Mouse (Mus musculus): ENCODE results near the gene Mcm5. TPM values are rescaled to one million over a fixed set of nuclear protein-coding genes. Genes with fewer than 3 reads are reported as not detected.

The Mcm5 gene
- polyA plus RNA-seq, 1 experiment from 2014 or later, result 188 TPM

GRCm38 (mm10) chr8:75119287-75119686, 9.9 kb downstream of the Mcm5 start:
- H3K9me3 ChIP-seq (ENCODE audit: control insufficient read depth, low read length), result no peaks in the 10 kb centered on the region
- 93% methylated on average over 2 of the region's 2 CpGs for WGBS
- peaks cover 96% of the 10 kb centered on the region for H3K36me3 ChIP-seq (ENCODE audit: control insufficient read depth, insufficient read depth, low read length)
- no peak overlapping the region for H3K27ac ChIP-seq (ENCODE audit: low read depth, low read length)
- ATAC-seq (ENCODE audit: low FRiP score, low TSS enrichment), result no peak
- no peaks in the 10 kb centered on the region for H3K27me3 ChIP-seq (ENCODE audit: control insufficient read depth, insufficient read depth, low read length)
- H3K9ac ChIP-seq (ENCODE audit: low read depth, low read length), result no peak overlapping the region
- H3K4me2 ChIP-seq (replicated peaks; ENCODE audit: low read depth, low read length), result no peak overlapping the region
- no peaks in the 10 kb centered on the region for H3K4me1 ChIP-seq (ENCODE audit: control insufficient read depth, insufficient read depth, low read length)
- no peak overlapping the region for H3K4me3 ChIP-seq (ENCODE audit: low read length)

- 91% methylated on average over 2 of the region's 2 CpGs for WGBS
- Histone ChIP-seq H3K9ac (ENCODE audit: low read depth, low read length) (no peak overlapping the region), H3K27me3 (ENCODE audit: control insufficient read depth, insufficient read depth, low read length) (no peaks in the 10 kb centered on the region), H3K36me3 (ENCODE audit: control insufficient read depth, insufficient read depth, low read length) (peaks cover 97% of the 10 kb centered on the region), H3K4me2 (replicated peaks; ENCODE audit: low read depth, low read length) (no peak overlapping the region), H3K9me3 (ENCODE audit: control insufficient read depth, low read length) (no peaks in the 10 kb centered on the region), H3K4me1 (ENCODE audit: control insufficient read depth, insufficient read depth, low read length) (no peaks in the 10 kb centered on the region), H3K4me3 (ENCODE audit: low read length) (no peak overlapping the region), H3K27ac (ENCODE audit: low read depth, low read length) (no peak overlapping the region)
- ATAC-seq (ENCODE audit: low FRiP score, low TSS enrichment), result no peak
Measured at GRCm38 (mm10) chr8:75119747-75120146, 10.4 kb downstream of the Mcm5 start.

GRCm38 (mm10) chr8:75127406-75127805, 18.0 kb downstream of the Mcm5 start:
- H3K36me3 ChIP-seq (ENCODE audit: control insufficient read depth, insufficient read depth, low read length), result peaks cover 75% of the 10 kb centered on the region
- WGBS, result 63% methylated on average over 1 of the region's 1 CpGs
- no peak overlapping the region for H3K27ac ChIP-seq (ENCODE audit: low read depth, low read length)

GRCm38 (mm10) chr8:75132485-75132884, 23.1 kb downstream of the Mcm5 start:
- no peak for ATAC-seq (ENCODE audit: low FRiP score, low TSS enrichment)
- Histone ChIP-seq H3K4me2 (replicated peaks; ENCODE audit: low read depth, low read length) (no peak overlapping the region), H3K27ac (ENCODE audit: low read depth, low read length) (no peak overlapping the region), H3K36me3 (ENCODE audit: control insufficient read depth, insufficient read depth, low read length) (peaks cover 25% of the 10 kb centered on the region), H3K9ac (ENCODE audit: low read depth, low read length) (no peak overlapping the region), H3K27me3 (ENCODE audit: control insufficient read depth, insufficient read depth, low read length) (no peaks in the 10 kb centered on the region), H3K4me3 (ENCODE audit: low read length) (no peak overlapping the region), H3K4me1 (ENCODE audit: control insufficient read depth, insufficient read depth, low read length) (0 out of 2 replicates have a peak, but pooled peaks cover 3% of the 10 kb centered on the region), H3K9me3 (ENCODE audit: control insufficient read depth, low read length) (no peaks in the 10 kb centered on the region)
- 15% methylated on average over 3 of the region's 3 CpGs for WGBS

More at GRCm38 (mm10) chr8:75127406-75127805, 18.0 kb downstream of the Mcm5 start:
- no peak overlapping the region for H3K9ac ChIP-seq (ENCODE audit: low read depth, low read length)
- H3K4me2 ChIP-seq (replicated peaks; ENCODE audit: low read depth, low read length), result no peak overlapping the region
- ATAC-seq (ENCODE audit: low FRiP score, low TSS enrichment), result no peak
- H3K4me3 ChIP-seq (ENCODE audit: low read length), result no peak overlapping the region
- no peaks in the 10 kb centered on the region for H3K27me3 ChIP-seq (ENCODE audit: control insufficient read depth, insufficient read depth, low read length)
- no peaks in the 10 kb centered on the region for H3K4me1 ChIP-seq (ENCODE audit: control insufficient read depth, insufficient read depth, low read length)
- no peaks in the 10 kb centered on the region for H3K9me3 ChIP-seq (ENCODE audit: control insufficient read depth, low read length)

GRCm38 (mm10) chr8:75133399-75133798, 24.0 kb downstream of the Mcm5 start:
- Histone ChIP-seq H3K36me3 (ENCODE audit: control insufficient read depth, insufficient read depth, low read length) (peaks cover 16% of the 10 kb centered on the region), H3K9ac (ENCODE audit: low read depth, low read length) (no peak overlapping the region), H3K9me3 (ENCODE audit: control insufficient read depth, low read length) (no peaks in the 10 kb centered on the region), H3K4me2 (replicated peaks; ENCODE audit: low read depth, low read length) (no peak overlapping the region), H3K4me1 (ENCODE audit: control insufficient read depth, insufficient read depth, low read length) (0 out of 2 replicates have a peak, but pooled peaks cover 3% of the 10 kb centered on the region), H3K27ac (ENCODE audit: low read depth, low read length) (no peak overlapping the region), H3K4me3 (ENCODE audit: low read length) (no peak overlapping the region), H3K27me3 (ENCODE audit: control insufficient read depth, insufficient read depth, low read length) (no peaks in the 10 kb centered on the region)
- WGBS, result 91% methylated on average over 2 of the region's 2 CpGs
- no peak for ATAC-seq (ENCODE audit: low FRiP score, low TSS enrichment)

GRCm38 (mm10) chr8:75134603-75135391, 25.4 kb downstream of the Mcm5 start:
- H3K9ac ChIP-seq (ENCODE audit: low read depth, low read length), result no peak overlapping the region
- WGBS, result 41% methylated on average over 2 of the region's 2 CpGs
- H3K36me3 ChIP-seq (ENCODE audit: control insufficient read depth, insufficient read depth, low read length), result peaks cover 5% of the 10 kb centered on the region
- ATAC-seq (ENCODE audit: low FRiP score, low TSS enrichment), result peak; percentile 29; the same call in 1 of the 2 replicates
- H3K4me2 ChIP-seq (replicated peaks; ENCODE audit: low read depth, low read length), result no peak overlapping the region
- H3K4me1 ChIP-seq (ENCODE audit: control insufficient read depth, insufficient read depth, low read length), result 0 out of 2 replicates have a peak, but pooled peaks cover 3% of the 10 kb centered on the region
- H3K4me3 ChIP-seq (ENCODE audit: low read length), result no peak overlapping the region
- no peaks in the 10 kb centered on the region for H3K9me3 ChIP-seq (ENCODE audit: control insufficient read depth, low read length)
- no peak overlapping the region for H3K27ac ChIP-seq (ENCODE audit: low read depth, low read length)
- H3K27me3 ChIP-seq (ENCODE audit: control insufficient read depth, insufficient read depth, low read length), result no peaks in the 10 kb centered on the region

- Histone ChIP-seq H3K36me3 (ENCODE audit: control insufficient read depth, insufficient read depth, low read length) (no peaks in the 10 kb centered on the region; the same call in 1 of the 2 replicates), H3K27me3 (ENCODE audit: control insufficient read depth, insufficient read depth, low read length) (no peaks in the 10 kb centered on the region), H3K9me3 (ENCODE audit: control insufficient read depth, low read length) (no peaks in the 10 kb centered on the region), H3K4me2 (replicated peaks; ENCODE audit: low read depth, low read length) (no peak overlapping the region), H3K27ac (ENCODE audit: low read depth, low read length) (no peak overlapping the region), H3K4me3 (ENCODE audit: low read length) (no peak overlapping the region), H3K9ac (ENCODE audit: low read depth, low read length) (no peak overlapping the region), H3K4me1 (ENCODE audit: control insufficient read depth, insufficient read depth, low read length) (0 out of 2 replicates have a peak, but pooled peaks cover 3% of the 10 kb centered on the region)
- no peak for ATAC-seq (ENCODE audit: low FRiP score, low TSS enrichment)
- WGBS, result 59% methylated on average over 1 of the region's 1 CpGs
Measured at GRCm38 (mm10) chr8:75135756-75136155, 26.4 kb downstream of the Mcm5 start.

GRCm38 (mm10) chr8:75136256-75136655, 26.9 kb downstream of the Mcm5 start:
- WGBS, result 74% methylated on average over 2 of the region's 2 CpGs
- no peak overlapping the region for H3K4me2 ChIP-seq (replicated peaks; ENCODE audit: low read depth, low read length)
- no peak for ATAC-seq (ENCODE audit: low FRiP score, low TSS enrichment)
- H3K27ac ChIP-seq (ENCODE audit: low read depth, low read length), result no peak overlapping the region
- no peak overlapping the region for H3K9ac ChIP-seq (ENCODE audit: low read depth, low read length)
- no peaks in the 10 kb centered on the region for H3K9me3 ChIP-seq (ENCODE audit: control insufficient read depth, low read length)
- no peaks in the 10 kb centered on the region; the same call in 1 of the 2 replicates for H3K36me3 ChIP-seq (ENCODE audit: control insufficient read depth, insufficient read depth, low read length)
- no peaks in the 10 kb centered on the region for H3K27me3 ChIP-seq (ENCODE audit: control insufficient read depth, insufficient read depth, low read length)
- H3K4me3 ChIP-seq (ENCODE audit: low read length), result no peak overlapping the region
- 0 out of 2 replicates have a peak, but pooled peaks cover 3% of the 10 kb centered on the region for H3K4me1 ChIP-seq (ENCODE audit: control insufficient read depth, insufficient read depth, low read length)

GRCm38 (mm10) chr8:75137536-75137935, 28.2 kb downstream of the Mcm5 start:
- no peak overlapping the region for H3K4me3 ChIP-seq (ENCODE audit: low read length)
- no peaks in the 10 kb centered on the region for H3K27me3 ChIP-seq (ENCODE audit: control insufficient read depth, insufficient read depth, low read length)
- H3K9me3 ChIP-seq (ENCODE audit: control insufficient read depth, low read length), result no peaks in the 10 kb centered on the region
- H3K4me2 ChIP-seq (replicated peaks; ENCODE audit: low read depth, low read length), result no peak overlapping the region
- 83% methylated on average over 3 of the region's 3 CpGs for WGBS
- no peak overlapping the region for H3K27ac ChIP-seq (ENCODE audit: low read depth, low read length)
- no peak for ATAC-seq (ENCODE audit: low FRiP score, low TSS enrichment)
- H3K9ac ChIP-seq (ENCODE audit: low read depth, low read length), result no peak overlapping the region
- H3K4me1 ChIP-seq (ENCODE audit: control insufficient read depth, insufficient read depth, low read length), result 0 out of 2 replicates have a peak, but pooled peaks cover 3% of the 10 kb centered on the region
- H3K36me3 ChIP-seq (ENCODE audit: control insufficient read depth, insufficient read depth, low read length), result no peaks in the 10 kb centered on the region

Measured in kidney, embryonic 14.5 days (tissue).